Mouse (Mus musculus): ENCODE results near the gene AU040320.

GRCm38 (mm10) chr4:126751556-126752023, 1.8 kb upstream of the AU040320 start:
- TF ChIP-seq MYC (IDR thresholded peaks at IDR 0.05; ENCODE audit: low read depth, low read length), result no peak
- TF ChIP-seq MEF2A (IDR thresholded peaks at IDR 0.05; ENCODE audit: borderline replicate concordance, low read depth, low read length), result no peak
- no peak for TF ChIP-seq EP300 (IDR thresholded peaks at IDR 0.05; ENCODE audit: low read length)
- TF ChIP-seq CTCF (conservative IDR thresholded peaks at IDR 0.05 in 1 of 2, IDR thresholded peaks at IDR 0.05 in 1 of 2; ENCODE audit: low read depth in 2 of 2, low read length in 2 of 2), result no peak
- no peak for TF ChIP-seq TBP (conservative IDR thresholded peaks at IDR 0.05; ENCODE audit: low read depth, low read length)
- no peak for TF ChIP-seq JUND (conservative IDR thresholded peaks at IDR 0.05; ENCODE audit: low read depth, low read length)
- TF ChIP-seq USF2 (conservative IDR thresholded peaks at IDR 0.05; ENCODE audit: low read depth, low read length), result no peak
- TF ChIP-seq POLR2A (IDR thresholded peaks at IDR 0.05; ENCODE audit: low read depth, low read length), result no peak
- TF ChIP-seq ZNF384 (IDR thresholded peaks at IDR 0.05; ENCODE audit: low read depth, low read length), result no peak
